Mouse (Mus musculus): ENCODE data around the gene Fbxl18. TPM values are rescaled to one million over a fixed set of nuclear protein-coding genes. Genes with fewer than 3 reads are reported as not detected.

Fbxl18 gene
- total RNA-seq, 2 experiments from 2014 or later: 32.5 to 33.7 TPM

DNA sequence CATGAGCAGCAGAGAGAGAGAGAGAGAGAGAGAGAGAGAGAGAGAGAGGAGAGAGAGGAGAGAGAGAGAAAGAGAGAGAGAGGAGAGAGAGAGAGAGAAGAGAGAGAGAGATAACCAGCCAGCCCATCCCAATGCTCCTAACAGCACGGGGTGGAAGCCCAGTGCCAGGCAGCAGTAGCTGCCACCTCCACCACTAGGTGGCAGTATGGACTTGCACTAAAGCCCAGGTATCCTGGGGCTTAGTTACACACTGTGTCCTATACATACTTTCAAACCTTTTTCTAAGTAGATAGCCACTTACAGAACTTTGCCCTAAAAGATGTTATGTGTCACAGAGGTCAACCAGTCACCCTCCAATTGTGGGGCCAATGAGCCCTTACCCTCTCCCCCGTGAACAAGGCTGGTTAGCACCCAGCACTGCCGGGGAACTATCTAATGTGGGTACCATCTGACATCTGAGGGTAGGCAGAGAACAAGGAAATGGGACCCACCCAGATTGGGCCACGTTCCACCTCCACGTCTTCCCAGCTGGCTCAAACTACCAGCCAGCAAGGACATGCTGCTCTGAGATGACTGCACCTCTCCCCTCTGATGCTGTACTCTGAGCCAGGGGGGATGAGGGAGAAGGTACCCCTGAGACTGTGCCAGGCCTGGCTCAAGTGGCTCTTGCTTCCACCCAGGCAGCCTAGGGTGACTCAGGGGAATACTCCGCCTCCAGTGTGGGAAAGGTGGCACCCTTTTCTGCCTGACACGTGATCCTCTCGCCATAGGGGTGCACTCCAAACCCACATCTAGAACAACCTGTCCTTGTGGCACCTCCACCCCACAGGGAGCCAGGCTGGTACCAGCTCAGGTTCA is 15.7 kb downstream of the Fbxl18 start:
- intact Hi-C loops (cut with DNase I): loop anchor here (1.0 to 2.0 kb wide), 6 partner anchors 19 to 187 kb away; no protein-coding TSS in a partner anchor
- peak; percentile 80 to 90 for DNase-seq (ENCODE audit: low spot score in 2 of 2)

DNA sequence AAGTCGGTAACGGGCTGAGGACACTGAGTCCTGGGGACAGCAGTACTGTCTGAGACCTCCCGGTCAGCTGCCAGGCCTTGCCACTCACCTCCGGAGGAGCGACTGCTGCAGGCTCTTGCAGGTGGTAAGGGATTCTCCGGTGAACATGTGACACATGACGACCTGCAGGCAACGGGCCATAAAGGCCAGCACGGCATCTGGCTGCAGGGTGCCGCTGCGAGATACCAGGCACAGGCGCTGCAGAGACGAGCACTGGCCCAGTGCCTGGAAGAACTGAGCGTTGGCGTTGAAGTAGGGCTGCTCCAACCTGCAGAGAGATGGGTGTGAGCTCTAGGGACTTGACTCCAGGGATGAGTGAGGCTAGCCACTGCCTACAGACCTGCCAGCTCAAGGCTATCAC is 16.7 kb downstream of the Fbxl18 start:
- peak in 1 of 2 experiments; percentile 87 for DNase-seq (ENCODE audit: low spot score in 2 of 2)

DNA sequence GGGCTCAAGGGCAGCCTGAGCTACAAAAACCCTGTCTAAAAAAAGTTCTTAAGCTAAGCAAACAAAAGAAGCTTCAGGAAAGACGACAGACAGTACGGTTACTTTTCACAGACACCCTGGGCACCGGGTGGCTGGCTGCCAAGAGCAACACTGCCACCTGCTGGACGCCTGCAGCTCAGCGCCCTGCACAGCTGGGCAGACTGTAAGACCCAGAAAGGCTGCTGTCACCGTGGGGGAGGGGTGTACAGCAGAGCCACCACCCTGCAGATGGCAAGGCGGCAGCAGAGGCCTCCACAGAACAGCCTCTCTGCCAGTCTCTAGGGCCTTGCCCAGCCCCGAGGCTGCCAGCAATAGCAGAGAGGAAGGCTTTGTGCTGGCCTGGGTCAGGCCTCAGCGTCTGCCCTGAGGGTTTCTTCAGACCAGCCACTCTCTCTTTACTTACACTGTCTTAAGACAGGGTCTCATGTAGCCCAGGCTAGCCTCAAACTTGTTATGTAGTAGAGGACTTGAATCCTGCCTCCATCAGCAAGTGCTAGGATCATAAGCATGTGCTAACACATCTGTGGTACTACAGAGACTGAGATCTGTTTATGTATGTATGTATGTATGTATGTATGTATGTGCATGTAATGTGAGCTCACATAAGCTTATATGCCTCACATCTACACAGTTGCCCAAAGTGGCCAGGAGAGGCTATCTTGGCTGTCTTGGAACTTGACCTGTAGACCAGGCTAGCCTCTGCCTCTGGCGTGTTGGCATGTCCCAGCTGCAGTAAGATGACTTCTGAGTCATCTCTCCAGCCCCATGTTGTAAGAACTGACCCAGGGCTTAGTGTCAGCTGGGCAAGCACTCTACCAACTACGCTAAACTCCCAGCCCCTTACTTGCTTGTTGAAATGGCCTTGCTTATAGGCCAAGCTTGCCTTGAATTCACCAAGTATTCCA is 17.6 kb downstream of the Fbxl18 start:
- DNase-seq (ENCODE audit: low spot score in 2 of 2): peak; percentile 89 to 91
- intact Hi-C loops (cut with DNase I): loop anchor here (2.0 kb wide), 2 partner anchors 59 to 153 kb away; no protein-coding TSS in a partner anchor

More for the DNA sequence above, 16.7 kb downstream of the Fbxl18 start:
- intact Hi-C loops (cut with DNase I): loop anchor here (2.0 kb wide), 2 partner anchors 60 to 152 kb away; no protein-coding TSS in a partner anchor

DNA sequence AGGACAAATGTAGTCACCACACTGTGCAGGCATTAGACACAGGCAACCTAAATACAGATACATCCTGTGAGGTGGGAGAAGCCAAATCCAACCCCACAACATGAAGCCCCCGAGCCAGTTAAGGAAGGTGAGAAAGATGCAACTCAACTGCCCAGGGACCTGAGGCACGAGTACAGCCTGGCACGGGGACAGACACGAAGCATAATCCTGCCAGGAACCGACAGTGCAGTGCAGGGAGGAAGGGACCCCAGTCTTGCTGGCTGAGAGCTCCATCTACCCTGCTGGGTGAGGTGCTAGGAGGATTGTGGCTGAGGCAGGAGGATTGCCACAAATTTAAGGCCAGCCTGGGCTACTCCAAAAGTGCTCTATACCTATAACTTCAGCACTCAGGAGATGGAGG is 18.3 kb downstream of the Fbxl18 start:
- intact Hi-C loops (cut with DNase I): no loop called here
- DNase-seq (ENCODE audit: low spot score in 2 of 2): no peak

DNA sequence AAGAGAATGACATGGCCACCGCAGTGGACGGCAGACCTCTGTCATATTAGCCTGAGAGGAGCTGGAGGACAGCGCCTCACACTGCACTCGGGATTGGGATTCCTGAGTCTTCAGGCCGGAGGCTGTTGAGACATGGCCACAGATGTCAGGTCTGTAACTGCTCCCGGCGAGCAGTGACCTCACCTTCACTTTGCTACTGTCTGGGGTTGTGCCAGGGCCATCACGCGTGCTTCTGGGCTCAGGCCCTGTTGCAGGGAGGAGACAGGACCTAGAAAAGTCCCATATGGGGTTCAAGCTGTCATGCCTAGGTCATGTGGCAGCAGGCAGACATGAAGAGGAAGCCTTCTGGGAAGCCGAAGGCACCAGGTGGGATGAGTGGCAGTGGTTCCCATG is 19.7 kb downstream of the Fbxl18 start:
- intact Hi-C loops (cut with DNase I): loop anchor here (2.0 kb wide), 1 partner anchor 107 kb away; no protein-coding TSS in a partner anchor
- no peak for DNase-seq (ENCODE audit: low spot score in 2 of 2)

DNA sequence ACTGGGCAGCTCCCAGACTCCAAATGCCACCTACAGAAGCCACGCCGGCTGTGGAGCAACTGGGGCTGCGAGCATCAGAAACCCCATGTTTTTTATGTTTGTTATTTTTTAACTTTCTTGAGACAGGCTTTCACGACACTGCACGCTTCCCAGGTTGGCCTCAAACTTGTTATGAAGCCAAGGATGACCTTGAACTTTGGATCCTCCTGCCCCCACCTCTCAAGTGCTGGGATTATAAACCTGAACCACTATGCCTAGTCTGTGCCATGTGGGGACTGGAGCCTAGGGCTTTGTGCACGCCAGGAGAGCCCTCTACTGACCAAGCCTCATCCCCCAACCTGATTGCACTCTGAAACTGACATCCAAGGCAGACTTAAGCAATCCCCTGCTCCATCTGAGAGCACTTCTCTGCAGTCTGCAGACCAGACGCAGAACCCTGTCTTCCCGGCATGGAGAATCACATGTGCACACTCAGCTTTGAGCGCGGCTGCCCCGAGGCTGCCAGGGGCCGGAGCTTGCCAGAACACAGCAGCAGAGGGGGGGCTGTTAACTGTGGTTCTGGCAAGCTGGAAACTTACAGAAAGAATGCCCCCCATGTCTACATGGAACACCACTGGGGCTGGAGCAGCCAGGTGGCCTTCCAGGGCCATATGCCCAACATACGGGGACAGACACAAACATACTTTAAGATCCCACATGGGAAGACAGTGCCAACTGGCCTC is 20.3 kb downstream of the Fbxl18 start:
- intact Hi-C loops (cut with DNase I): loop anchor here (2.0 kb wide), 1 partner anchor 106 kb away; no protein-coding TSS in a partner anchor
- DNase-seq (ENCODE audit: low spot score in 2 of 2): no peak

DNA sequence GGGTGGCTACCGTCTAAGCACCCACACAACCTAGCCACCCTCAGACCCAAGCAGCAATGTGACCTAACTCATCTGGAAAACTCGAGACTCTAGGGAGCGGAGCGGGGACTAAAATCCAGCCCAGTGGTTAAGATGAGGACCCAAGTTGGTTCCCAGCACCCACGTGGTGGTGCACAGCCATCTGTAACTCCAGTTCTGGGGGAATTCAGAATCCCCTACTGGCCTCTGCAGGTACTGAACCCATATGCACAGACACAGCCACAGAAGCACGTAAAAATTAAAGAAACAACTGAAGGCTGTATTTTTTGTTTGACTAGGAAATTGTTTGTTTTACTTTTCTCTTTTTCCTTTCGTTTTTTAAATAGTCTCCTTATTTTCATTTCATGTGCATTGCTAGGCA is 21.5 kb downstream of the Fbxl18 start:
- intact Hi-C loops (cut with DNase I): loop anchor here (2.0 kb wide), 1 partner anchor 105 kb away; no protein-coding TSS in a partner anchor
- DNase-seq (ENCODE audit: low spot score in 2 of 2): no peak

DNA sequence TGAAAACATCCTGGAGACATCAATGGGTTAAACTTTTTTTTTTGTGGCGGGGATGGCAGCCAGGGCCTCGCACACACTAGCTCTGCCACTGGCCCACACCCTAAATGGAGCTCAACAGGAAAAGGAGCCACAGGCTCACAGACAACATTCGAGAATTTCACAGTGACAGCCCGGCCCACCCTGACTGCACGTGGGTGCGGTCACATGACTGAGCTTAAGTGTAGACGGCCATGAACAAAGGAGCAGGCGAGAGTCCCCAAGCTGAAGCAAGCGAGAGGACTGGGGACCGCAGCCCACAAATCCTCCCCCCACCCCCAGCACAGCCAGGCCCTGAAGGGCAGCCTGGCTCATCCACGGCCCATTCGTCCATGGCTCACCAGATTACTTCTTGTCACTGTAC is 23.5 kb downstream of the Fbxl18 start:
- DNase-seq (ENCODE audit: low spot score in 2 of 2): no peak
- intact Hi-C loops (cut with DNase I): no loop called here

DNA sequence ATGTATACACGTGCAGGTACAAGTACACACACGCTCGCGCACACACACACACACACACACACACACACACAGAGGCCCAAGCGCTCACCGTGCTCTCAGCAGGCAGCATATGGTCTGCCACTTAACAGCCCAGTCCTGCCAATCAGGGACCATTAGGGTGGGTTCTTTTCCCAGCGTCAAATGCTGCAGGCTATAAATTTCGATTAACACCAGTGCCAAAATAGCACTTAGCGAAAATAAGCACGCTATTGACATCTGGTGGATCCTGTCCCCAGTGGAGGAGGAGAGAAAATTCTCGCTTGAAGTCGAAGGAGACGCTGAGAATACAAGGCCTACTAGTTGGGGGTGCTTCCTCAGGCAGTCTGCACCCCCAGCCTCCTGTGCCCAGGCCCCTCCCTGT is 25.8 kb downstream of the Fbxl18 start:
- intact Hi-C loops (cut with DNase I): no loop called here
- peak; percentile 35 to 37 for DNase-seq (ENCODE audit: low spot score in 2 of 2)

DNA sequence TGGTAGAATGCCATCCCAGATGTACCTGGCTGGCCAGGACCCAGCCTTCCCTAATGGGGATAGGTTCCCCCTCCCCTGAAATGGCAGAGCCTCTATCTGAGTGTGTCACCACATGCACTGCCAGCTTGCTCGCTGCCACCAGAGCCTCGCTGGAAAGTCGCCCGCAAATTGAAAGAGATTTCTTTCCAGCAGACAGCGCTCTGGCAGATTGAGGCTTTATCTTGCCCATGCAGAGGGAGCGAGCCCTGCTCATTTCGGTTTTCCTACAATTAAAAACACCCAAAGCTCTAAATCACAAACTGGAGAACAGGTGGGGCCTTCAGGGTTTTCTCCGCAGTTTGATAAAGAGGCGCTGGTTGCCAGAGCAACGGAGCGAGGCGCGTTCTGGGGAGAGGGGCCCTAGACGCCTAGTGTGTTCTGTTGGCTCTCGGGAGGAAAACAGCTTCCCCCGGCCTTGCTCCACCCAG is 37.4 kb downstream of the Fbxl18 start:
- DNase-seq (ENCODE audit: low spot score in 2 of 2): peak; percentile 76 to 85
- intact Hi-C loops (cut with DNase I): no loop called here

DNA sequence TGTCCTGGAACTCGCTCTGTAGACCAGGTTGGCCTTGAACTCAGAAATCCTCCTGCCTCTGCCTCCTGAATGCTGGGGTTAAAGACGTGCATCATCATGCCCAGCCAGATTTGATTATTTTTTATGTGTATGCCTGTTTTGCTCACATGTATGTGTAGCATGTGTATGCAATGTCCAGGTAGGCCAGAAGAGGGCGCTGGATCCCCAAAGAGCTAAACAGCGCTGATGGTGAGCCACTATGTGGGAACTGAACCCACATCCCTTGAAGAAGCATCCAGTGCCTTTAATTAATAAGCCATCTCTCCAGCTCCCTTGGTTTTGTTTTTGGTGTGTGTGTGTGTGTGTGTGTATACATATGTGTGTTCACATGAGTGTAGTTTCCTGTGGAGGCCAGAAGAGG is 38.8 kb downstream of the Fbxl18 start:
- intact Hi-C loops (cut with DNase I): no loop called here
- no peak for DNase-seq (ENCODE audit: low spot score in 2 of 2)

DNA sequence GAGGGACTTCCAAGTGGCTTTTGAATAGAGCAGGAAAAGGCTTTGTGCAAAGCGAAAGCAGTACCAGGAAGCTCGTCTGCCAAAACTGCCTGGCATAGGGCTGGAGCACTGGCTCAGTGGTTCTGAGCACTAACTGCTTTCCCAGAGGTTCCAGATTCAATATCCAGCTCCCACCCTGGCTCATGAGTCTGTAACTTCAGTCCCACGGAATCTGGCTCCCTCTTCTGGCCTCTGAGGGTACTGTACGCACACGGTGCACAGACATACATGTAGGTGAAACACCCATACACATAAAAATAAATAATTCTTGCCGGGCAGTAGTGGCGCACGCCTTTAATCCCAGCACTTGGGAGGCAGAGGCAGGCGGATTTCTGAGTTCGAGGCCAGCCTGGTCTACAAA is 40.3 kb downstream of the Fbxl18 start:
- peak in 1 of 2 experiments; percentile 47 for DNase-seq (ENCODE audit: low spot score in 2 of 2)
- intact Hi-C loops (cut with DNase I): no loop called here

DNA sequence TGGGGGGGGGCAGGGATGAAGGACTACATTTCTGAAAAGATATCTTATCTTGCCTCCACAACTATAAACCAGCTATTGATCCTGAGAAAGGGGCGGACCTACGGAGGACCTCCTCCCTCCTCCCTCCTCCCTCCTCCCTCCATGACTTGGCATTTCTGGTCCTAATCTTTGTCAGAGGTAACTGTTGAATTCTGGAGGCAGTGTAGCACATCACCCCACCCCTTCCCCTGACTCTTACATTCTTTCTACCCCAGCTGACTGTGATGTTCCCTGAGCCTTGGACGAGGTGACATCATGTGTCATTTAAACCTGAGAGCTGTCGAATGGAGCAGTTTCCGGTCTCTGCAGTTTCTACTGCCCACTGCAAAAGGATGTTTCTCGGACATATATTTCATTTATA is 41.6 kb downstream of the Fbxl18 start:
- DNase-seq (ENCODE audit: low spot score in 2 of 2): no peak
- intact Hi-C loops (cut with DNase I): no loop called here

DNA sequence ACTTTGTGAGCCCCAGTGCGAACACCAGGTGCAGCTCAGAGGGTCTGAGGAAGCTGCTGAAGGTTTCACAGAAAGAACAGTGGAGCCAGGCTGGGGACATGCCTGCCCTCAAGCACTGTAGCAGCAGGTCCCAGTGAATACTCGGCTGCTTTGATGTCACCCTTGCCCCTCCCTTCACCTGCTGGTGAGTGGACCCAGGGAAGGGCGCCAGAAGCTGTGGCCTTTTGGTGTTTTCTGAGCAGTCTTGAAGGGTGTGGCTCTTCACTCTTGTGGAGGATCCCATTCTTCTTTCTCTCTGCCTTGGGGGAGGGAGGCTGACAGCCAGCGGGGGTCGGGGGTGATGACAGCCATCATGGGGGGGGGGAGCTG is 43.6 kb downstream of the Fbxl18 start:
- intact Hi-C loops (cut with DNase I): no loop called here
- no peak for DNase-seq (ENCODE audit: low spot score in 2 of 2)

DNA sequence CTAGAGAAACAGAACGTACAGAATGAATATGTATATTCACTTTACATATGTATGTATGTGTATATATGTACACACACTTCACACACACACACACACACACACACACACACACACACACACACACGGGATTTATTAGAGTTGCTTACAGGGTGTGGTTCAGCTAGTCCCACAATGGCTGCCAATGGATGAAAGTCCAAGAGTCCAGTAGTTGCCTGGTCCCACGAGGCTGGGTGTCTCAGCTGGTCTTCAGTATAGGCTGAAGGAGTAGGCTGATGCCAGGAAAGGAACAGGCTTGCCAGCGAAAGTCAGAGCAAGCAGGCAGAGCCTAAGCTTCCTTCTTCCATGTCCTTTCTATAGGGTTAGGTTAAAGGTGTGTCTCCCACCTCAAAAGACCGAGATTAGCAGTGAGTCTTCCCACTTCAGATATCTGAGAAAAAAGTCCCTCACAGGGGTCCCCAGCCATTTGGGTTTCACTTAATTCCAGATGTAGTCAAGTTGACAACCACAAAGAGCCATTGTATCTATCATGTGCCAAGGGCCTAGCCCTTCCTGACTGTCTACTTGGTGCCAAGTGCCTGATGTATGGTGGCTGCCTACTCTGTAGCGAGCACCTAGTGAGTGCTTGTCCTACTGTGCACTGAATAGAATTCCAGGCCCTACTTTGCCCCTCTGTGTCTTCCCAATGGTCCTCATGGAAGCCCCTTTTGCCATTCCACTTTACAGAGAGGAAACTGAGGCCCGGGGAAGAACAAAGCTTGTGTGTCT is 44.1 kb downstream of the Fbxl18 start:
- intact Hi-C loops (cut with DNase I): no loop called here
- DNase-seq (ENCODE audit: low spot score in 2 of 2): no peak

DNA sequence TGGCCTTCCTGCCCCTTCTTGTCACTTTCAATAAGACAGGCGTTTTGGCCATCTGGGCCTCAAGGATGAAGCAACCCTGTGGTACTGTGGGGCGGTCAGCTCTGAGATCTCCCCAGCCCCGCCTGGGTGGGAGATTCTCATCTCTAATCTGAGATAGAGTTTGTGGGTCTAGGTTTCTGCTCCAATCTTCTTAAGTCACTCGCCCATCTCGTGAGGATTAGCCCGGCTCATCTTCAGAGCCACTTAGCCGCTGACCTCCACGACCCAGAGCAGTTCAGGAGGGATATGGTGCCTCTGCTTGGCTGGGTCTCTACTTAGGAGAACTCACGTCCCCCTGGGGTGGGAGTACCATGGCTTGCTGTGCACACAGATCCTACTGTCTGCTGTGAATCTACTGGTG is 44.7 kb downstream of the Fbxl18 start:
- no peak for DNase-seq (ENCODE audit: low spot score in 2 of 2)
- intact Hi-C loops (cut with DNase I): no loop called here

DNA sequence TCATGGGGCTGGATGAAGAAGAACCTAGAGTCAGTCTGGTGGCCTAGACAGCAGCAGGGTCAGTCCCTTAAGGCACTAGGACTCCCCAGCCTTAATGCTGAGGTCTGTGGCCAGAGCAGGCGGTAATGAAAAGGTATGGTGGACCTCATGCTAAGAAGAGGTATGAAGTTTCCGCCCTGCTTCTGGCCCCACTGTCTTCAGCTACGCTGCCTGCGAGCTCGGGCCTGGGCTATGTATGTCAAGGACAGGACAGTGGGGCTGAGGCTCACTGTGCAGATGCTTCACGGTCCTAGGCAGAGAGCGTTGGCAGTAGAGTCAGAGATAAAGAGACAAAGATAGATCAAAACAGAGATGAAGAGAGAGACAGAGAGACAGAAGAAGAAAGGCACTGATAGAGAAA is 46.3 kb downstream of the Fbxl18 start:
- no peak for DNase-seq (ENCODE audit: low spot score in 2 of 2)
- intact Hi-C loops (cut with DNase I): no loop called here

DNA sequence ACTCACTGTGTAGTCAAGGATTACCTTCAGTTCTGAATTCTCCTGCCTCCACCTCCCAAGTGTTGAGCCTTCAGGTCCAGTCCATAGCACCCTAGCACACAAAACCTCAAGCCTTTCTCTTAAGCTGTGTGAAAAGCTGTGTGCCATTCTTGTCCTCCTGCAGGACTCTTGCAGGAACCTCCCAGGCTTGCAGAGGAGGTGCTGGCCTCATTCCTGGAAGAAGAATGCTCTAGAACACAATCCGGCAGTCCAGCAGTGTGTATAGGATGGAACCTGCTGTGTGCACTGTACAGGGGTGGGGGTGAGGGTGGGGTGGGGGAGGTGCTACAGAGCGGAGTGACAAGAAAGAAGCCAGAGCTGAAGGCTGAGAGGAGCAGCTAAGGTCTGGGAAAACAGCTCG is 47.1 kb downstream of the Fbxl18 start:
- intact Hi-C loops (cut with DNase I): no loop called here
- DNase-seq (ENCODE audit: low spot score in 2 of 2): peak in 1 of 2 experiments; percentile 36

DNA sequence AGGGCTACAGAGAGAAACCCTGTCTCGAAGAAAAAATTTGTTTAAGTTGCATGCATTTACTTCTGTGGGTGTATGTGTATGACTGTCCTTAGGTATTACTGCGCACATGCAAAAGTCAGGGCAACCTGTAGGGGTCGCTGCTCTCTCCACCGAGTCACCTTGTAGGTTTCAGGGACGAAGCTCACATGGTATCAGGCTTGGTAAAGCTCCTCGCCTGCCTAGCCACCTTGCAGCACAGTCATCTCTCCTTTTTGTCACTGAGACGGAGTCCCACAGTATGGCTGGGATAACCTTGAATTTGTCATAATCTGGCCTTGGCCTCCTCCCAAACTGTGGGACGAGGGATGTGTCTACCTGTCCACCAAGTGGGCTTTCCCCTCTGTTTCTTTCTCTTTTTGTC is 50.8 kb downstream of the Fbxl18 start:
- DNase-seq (ENCODE audit: low spot score in 2 of 2): no peak
- intact Hi-C loops (cut with DNase I): no loop called here

All from left cerebral cortex, postnatal 25 days (tissue).